9 mouse cellular contexts compared by ENCODE assay signal in genomic region chr11:59238525-59239427, GRCm38 (mm10). TPM values are rescaled to one million over a fixed set of nuclear protein-coding genes. Genes with fewer than 3 reads are reported as not detected.
A peak's percentile ranks its signal among the peaks of the same experiment; 100 is the strongest.
DNase-seq lines count a peak whose midpoint lies in the region; ATAC-seq lines count a peak whose summit lies in the region.
"Had no signal": no experiment of that assay in that cellular context is flagged by ENCODE, and none has a peak within 500 bp of the region (broad histone marks: within the 10 kb centered on the region; RNA-seq: fewer than 3 reads in every experiment).

No protein-coding gene starts in this region.

- H3K27ac ChIP-seq in intestine, embryonic 16.5 days (ENCODE audit: low read length), result no peak overlapping the region
- no peak overlapping the region for H3K27ac ChIP-seq in limb, embryonic 11.5 days (replicated peaks; ENCODE audit: low read depth, low read length)
- H3K27ac ChIP-seq in midbrain, embryonic 12.5 days (replicated peaks), result no peak overlapping the region

- no peaks in the 10 kb centered on the region; the same call in 1 of the 2 replicates for H3K4me1 ChIP-seq in intestine, embryonic 16.5 days (ENCODE audit: control insufficient read depth, insufficient read depth, low read length)
- peaks cover 9% of the 10 kb centered on the region for H3K4me1 ChIP-seq in limb, embryonic 11.5 days (ENCODE audit: control insufficient read depth, insufficient read depth, low read length)
- peaks cover 16% of the 10 kb centered on the region for H3K4me1 ChIP-seq in midbrain, embryonic 12.5 days

- H3K36me3 ChIP-seq in intestine, embryonic 16.5 days (ENCODE audit: control insufficient read depth, insufficient read depth, low read length), result no peaks in the 10 kb centered on the region
- H3K36me3 ChIP-seq in limb, embryonic 11.5 days (ENCODE audit: control insufficient read depth, insufficient read depth, low read length), result no peaks in the 10 kb centered on the region
- H3K36me3 ChIP-seq in midbrain, embryonic 12.5 days, result no peaks in the 10 kb centered on the region

- no peaks in the 10 kb centered on the region for H3K9me3 ChIP-seq in intestine, embryonic 16.5 days (ENCODE audit: control insufficient read depth, low read length)
- H3K9me3 ChIP-seq in limb, embryonic 11.5 days (ENCODE audit: control insufficient read depth, low read length), result no peaks in the 10 kb centered on the region
- no peaks in the 10 kb centered on the region for H3K9me3 ChIP-seq in midbrain, embryonic 12.5 days

- H3K4me3 ChIP-seq in intestine, embryonic 16.5 days (ENCODE audit: low read length), result no peak overlapping the region
- no peak overlapping the region for H3K4me3 ChIP-seq in limb, embryonic 11.5 days (ENCODE audit: low read depth, low read length)
- no peak overlapping the region for H3K4me3 ChIP-seq in midbrain, embryonic 12.5 days

- 4% methylated on average over 14 of the region's 15 CpGs for WGBS in intestine, embryonic 16.5 days
- WGBS in limb, embryonic 11.5 days, result 1% methylated on average over 14 of the region's 15 CpGs
- 4% methylated on average over 14 of the region's 15 CpGs for WGBS in midbrain, embryonic 12.5 days

- peak; percentile 40 to 54 for DNase-seq in frontal cortex, postnatal 10 days (ENCODE audit: low spot score in 2 of 2)
- peak; percentile 55 to 89 for DNase-seq in cerebellum, postnatal 4 days (ENCODE audit: low spot score in 2 of 2)
- DNase-seq in gastrocnemius, postnatal 25 days, result peak; percentile 46
- DNase-seq in limb, embryonic 11.5 days (ENCODE audit: low spot score), result peak; percentile 78
- DNase-seq in spleen, postnatal 4 days (ENCODE audit: low spot score in 2 of 2), result peak; percentile 60 to 80

- H3K27me3 ChIP-seq in intestine, embryonic 16.5 days (replicated peaks; ENCODE audit: control insufficient read depth, insufficient read depth, low read length), result peaks cover 3% of the 10 kb centered on the region; the same call in 1 of the 2 replicates
- H3K27me3 ChIP-seq in limb, embryonic 11.5 days (ENCODE audit: control insufficient read depth, insufficient read depth, low read length), result peaks cover 5% of the 10 kb centered on the region
- peaks cover 60% of the 10 kb centered on the region for H3K27me3 ChIP-seq in midbrain, embryonic 12.5 days

- H3K4me2 ChIP-seq in intestine, embryonic 16.5 days (ENCODE audit: low read depth, low read length), result no peak overlapping the region
- H3K4me2 ChIP-seq in limb, embryonic 11.5 days (ENCODE audit: low read depth, severe bottlenecking), result no peak overlapping the region
- no peak overlapping the region for H3K4me2 ChIP-seq in midbrain, embryonic 12.5 days (replicated peaks)

- ATAC-seq in frontal cortex, adult (ENCODE audit: low TSS enrichment), result no peak
- ATAC-seq in intestine, embryonic 16.5 days, result peak; percentile 75
- ATAC-seq in limb, embryonic 11.5 days (ENCODE audit: insufficient number of reproducible peaks, low FRiP score, low TSS enrichment, low read depth), result peak; percentile 67
- peak; percentile 85 for ATAC-seq in midbrain, embryonic 12.5 days (ENCODE audit: low FRiP score, low read depth)

- H3K9ac ChIP-seq in intestine, embryonic 16.5 days (ENCODE audit: low read depth, low read length), result no peak overlapping the region
- no peak overlapping the region; the same call in 1 of the 2 replicates for H3K9ac ChIP-seq in limb, embryonic 11.5 days (ENCODE audit: low read length)
- H3K9ac ChIP-seq in midbrain, embryonic 12.5 days (replicated peaks), result no peak overlapping the region

RNA-seq across cellular contexts. Expression of gene Arf1, which starts 10.7 kb away (rescaled TPM):
- total RNA-seq in gastrocnemius, postnatal 25 days (2021), result 100 to 1,000 TPM; 193 to 199 TPM
- polyA plus RNA-seq in intestine, embryonic 16.5 days (2015; fragmentation: Nextera tagmentation; extraction: Ambion mirVana), result 733 and 751 TPM in 2 replicates
- polyA plus RNA-seq in limb, embryonic 11.5 days (2014; fragmentation: Nextera tagmentation; extraction: Ambion mirVana), result 647 and 649 TPM in 2 replicates
- polyA plus RNA-seq in midbrain, embryonic 12.5 days (2016; fragmentation: Nextera tagmentation; extraction: Ambion mirVana), result 539 and 564 TPM in 2 replicates

RNA-seq across cellular contexts. Expression of gene 2310033P09Rik, which starts 30.7 kb away (rescaled TPM):
- total RNA-seq in gastrocnemius, postnatal 25 days (2021), result 1 to 10 TPM; 2.8 to 3.3 TPM
- polyA plus RNA-seq in intestine, embryonic 16.5 days (2015; fragmentation: Nextera tagmentation; extraction: Ambion mirVana), result 32.7 and 33.1 TPM in 2 replicates
- 41.7 and 41.8 TPM in 2 replicates for polyA plus RNA-seq in limb, embryonic 11.5 days (2014; fragmentation: Nextera tagmentation; extraction: Ambion mirVana)
- 35.0 and 36.4 TPM in 2 replicates for polyA plus RNA-seq in midbrain, embryonic 12.5 days (2016; fragmentation: Nextera tagmentation; extraction: Ambion mirVana)

RNA-seq across cellular contexts. Expression of gene Mrpl55, which starts 36.5 kb away (rescaled TPM):
- 10 to 100 TPM; 47.8 to 48.4 TPM for total RNA-seq in gastrocnemius, postnatal 25 days (2021)
- 101 and 104 TPM in 2 replicates for polyA plus RNA-seq in intestine, embryonic 16.5 days (2015; fragmentation: Nextera tagmentation; extraction: Ambion mirVana)
- polyA plus RNA-seq in limb, embryonic 11.5 days (2014; fragmentation: Nextera tagmentation; extraction: Ambion mirVana), result 104 and 106 TPM in 2 replicates
- polyA plus RNA-seq in midbrain, embryonic 12.5 days (2016; fragmentation: Nextera tagmentation; extraction: Ambion mirVana), result 84.3 and 89.4 TPM in 2 replicates

RNA-seq across cellular contexts. Expression of gene Guk1, which starts 46.8 kb away (rescaled TPM):
- total RNA-seq in gastrocnemius, postnatal 25 days (2021), result 10 to 100 TPM; 18.7 to 24.5 TPM
- 114 and 115 TPM in 2 replicates for polyA plus RNA-seq in intestine, embryonic 16.5 days (2015; fragmentation: Nextera tagmentation; extraction: Ambion mirVana)
- 136 and 149 TPM in 2 replicates for polyA plus RNA-seq in limb, embryonic 11.5 days (2014; fragmentation: Nextera tagmentation; extraction: Ambion mirVana)
- polyA plus RNA-seq in midbrain, embryonic 12.5 days (2016; fragmentation: Nextera tagmentation; extraction: Ambion mirVana), result 83.8 and 95.1 TPM in 2 replicates

RNA-seq across cellular contexts. Expression of gene Wnt3a, which starts 51.8 kb away (rescaled TPM):
- not detected for total RNA-seq in gastrocnemius, postnatal 25 days (2021)
- not detected in 2 replicates for polyA plus RNA-seq in intestine, embryonic 16.5 days (2015; fragmentation: Nextera tagmentation; extraction: Ambion mirVana)
- 0.07 and 0.28 TPM in 2 replicates for polyA plus RNA-seq in limb, embryonic 11.5 days (2014; fragmentation: Nextera tagmentation; extraction: Ambion mirVana)
- polyA plus RNA-seq in midbrain, embryonic 12.5 days (2016; fragmentation: Nextera tagmentation; extraction: Ambion mirVana), result 2.0 and 3.7 TPM in 2 replicates
- total RNA-seq: layer of hippocampus, postnatal 14 days had no signal
